Mouse (Mus musculus): ENCODE measurements around the gene Casp8. TPM values are rescaled to one million over a fixed set of nuclear protein-coding genes. Genes with fewer than 3 reads are reported as not detected.

Gene Casp8
- polyA plus RNA-seq, 1 experiment from 2014 or later = 10.4 TPM

- no peak overlapping the region for H3K4me2 ChIP-seq
- 28% methylated on average over 7 of the region's 7 CpGs for WGBS
- H3K9me3 ChIP-seq (ENCODE audit: control insufficient read depth, low read length) = no peaks in the 10 kb centered on the region
- H3K9ac ChIP-seq (ENCODE audit: low read length) = no peak overlapping the region
- H3K4me1 ChIP-seq (ENCODE audit: control insufficient read depth, insufficient read depth, low read length) = no peaks in the 10 kb centered on the region
- H3K4me3 ChIP-seq (ENCODE audit: low read depth, low read length) = no peak overlapping the region
- DNase-seq (ENCODE audit: low spot score, missing footprints) (peak; percentile 94), ATAC-seq (ENCODE audit: low FRiP score) (no peak)
- H3K36me3 ChIP-seq (ENCODE audit: control insufficient read depth, insufficient read depth, low read length) = no peaks in the 10 kb centered on the region
- H3K27me3 ChIP-seq (ENCODE audit: control insufficient read depth, insufficient read depth, low read length) = no peaks in the 10 kb centered on the region
- H3K27ac ChIP-seq (ENCODE audit: low read depth, low read length) = no peak overlapping the region
Observed at GRCm38 (mm10) chr1:58770111-58770720, 25.0 kb upstream of the Casp8 start.

GRCm38 (mm10) chr1:58772084-58772483 lies 23.1 kb upstream of the Casp8 start:
- H3K9ac ChIP-seq (ENCODE audit: low read length) = no peak overlapping the region
- no peaks in the 10 kb centered on the region for H3K27me3 ChIP-seq (ENCODE audit: control insufficient read depth, insufficient read depth, low read length)
- no peak overlapping the region for H3K4me2 ChIP-seq
- no peaks in the 10 kb centered on the region for H3K36me3 ChIP-seq (ENCODE audit: control insufficient read depth, insufficient read depth, low read length)
- H3K4me1 ChIP-seq (ENCODE audit: control insufficient read depth, insufficient read depth, low read length) = no peaks in the 10 kb centered on the region
- ATAC-seq (ENCODE audit: low FRiP score) (no peak), DNase-seq (ENCODE audit: low spot score, missing footprints) (no peak)
- no peak overlapping the region for H3K4me3 ChIP-seq (ENCODE audit: low read depth, low read length)
- H3K27ac ChIP-seq (ENCODE audit: low read depth, low read length) = no peak overlapping the region
- H3K9me3 ChIP-seq (ENCODE audit: control insufficient read depth, low read length) = no peaks in the 10 kb centered on the region
- WGBS = 79% methylated on average over 3 of the region's 3 CpGs

- H3K27ac ChIP-seq (ENCODE audit: low read depth, low read length) = no peak overlapping the region
- no peak for ATAC-seq (ENCODE audit: low FRiP score)
- no peak overlapping the region for H3K4me2 ChIP-seq
- no peaks in the 10 kb centered on the region for H3K9me3 ChIP-seq (ENCODE audit: control insufficient read depth, low read length)
- H3K27me3 ChIP-seq (ENCODE audit: control insufficient read depth, insufficient read depth, low read length) = no peaks in the 10 kb centered on the region
- H3K4me1 ChIP-seq (ENCODE audit: control insufficient read depth, insufficient read depth, low read length) = no peaks in the 10 kb centered on the region
- peak; percentile 70 for DNase-seq (ENCODE audit: low spot score, missing footprints)
- H3K36me3 ChIP-seq (ENCODE audit: control insufficient read depth, insufficient read depth, low read length) = no peaks in the 10 kb centered on the region
- H3K9ac ChIP-seq (ENCODE audit: low read length) = no peak overlapping the region
- no peak overlapping the region for H3K4me3 ChIP-seq (ENCODE audit: low read depth, low read length)
Observed at GRCm38 (mm10) chr1:58773280-58773679, 21.9 kb upstream of the Casp8 start.

GRCm38 (mm10) chr1:58773905-58774304 lies 21.3 kb upstream of the Casp8 start:
- DNase-seq (ENCODE audit: low spot score, missing footprints) (peak; percentile 61), ATAC-seq (ENCODE audit: low FRiP score) (no peak)
- 72% methylated on average over 2 of the region's 2 CpGs for WGBS
- Histone ChIP-seq H3K36me3 (ENCODE audit: control insufficient read depth, insufficient read depth, low read length) (no peaks in the 10 kb centered on the region), H3K4me1 (ENCODE audit: control insufficient read depth, insufficient read depth, low read length) (no peaks in the 10 kb centered on the region), H3K4me2 (no peak overlapping the region), H3K27me3 (ENCODE audit: control insufficient read depth, insufficient read depth, low read length) (no peaks in the 10 kb centered on the region), H3K9me3 (ENCODE audit: control insufficient read depth, low read length) (no peaks in the 10 kb centered on the region), H3K27ac (ENCODE audit: low read depth, low read length) (no peak overlapping the region), H3K9ac (ENCODE audit: low read length) (no peak overlapping the region), H3K4me3 (ENCODE audit: low read depth, low read length) (no peak overlapping the region)

- WGBS = 95% methylated on average over 5 of the region's 5 CpGs
Observed at GRCm38 (mm10) chr1:58775361-58775760, 19.8 kb upstream of the Casp8 start.

GRCm38 (mm10) chr1:58777583-58777982 lies 17.6 kb upstream of the Casp8 start:
- H3K9ac ChIP-seq (ENCODE audit: low read length) = no peak overlapping the region
- H3K36me3 ChIP-seq (ENCODE audit: control insufficient read depth, insufficient read depth, low read length) = no peaks in the 10 kb centered on the region
- DNase-seq (ENCODE audit: low spot score, missing footprints) = no peak
- no peaks in the 10 kb centered on the region for H3K27me3 ChIP-seq (ENCODE audit: control insufficient read depth, insufficient read depth, low read length)
- no peaks in the 10 kb centered on the region for H3K4me1 ChIP-seq (ENCODE audit: control insufficient read depth, insufficient read depth, low read length)
- WGBS = 95% methylated on average over 1 of the region's 1 CpGs
- H3K9me3 ChIP-seq (ENCODE audit: control insufficient read depth, low read length) = no peaks in the 10 kb centered on the region
- no peak overlapping the region for H3K27ac ChIP-seq (ENCODE audit: low read depth, low read length)
- ATAC-seq (ENCODE audit: low FRiP score) = no peak
- H3K4me3 ChIP-seq (ENCODE audit: low read depth, low read length) = no peak overlapping the region
- no peak overlapping the region for H3K4me2 ChIP-seq

More at GRCm38 (mm10) chr1:58775361-58775760, 19.8 kb upstream of the Casp8 start:
- Histone ChIP-seq H3K4me3 (ENCODE audit: low read depth, low read length) (no peak overlapping the region), H3K4me1 (ENCODE audit: control insufficient read depth, insufficient read depth, low read length) (no peaks in the 10 kb centered on the region), H3K9me3 (ENCODE audit: control insufficient read depth, low read length) (no peaks in the 10 kb centered on the region), H3K9ac (ENCODE audit: low read length) (no peak overlapping the region), H3K4me2 (no peak overlapping the region), H3K36me3 (ENCODE audit: control insufficient read depth, insufficient read depth, low read length) (no peaks in the 10 kb centered on the region), H3K27me3 (ENCODE audit: control insufficient read depth, insufficient read depth, low read length) (no peaks in the 10 kb centered on the region), H3K27ac (ENCODE audit: low read depth, low read length) (no peak overlapping the region)
- DNase-seq (ENCODE audit: low spot score, missing footprints) (no peak), ATAC-seq (ENCODE audit: low FRiP score) (no peak)

GRCm38 (mm10) chr1:58778226-58778625 lies 16.9 kb upstream of the Casp8 start:
- H3K9ac ChIP-seq (ENCODE audit: low read length) = no peak overlapping the region

GRCm38 (mm10) chr1:58786276-58786675 lies 8.9 kb upstream of the Casp8 start:
- no peaks in the 10 kb centered on the region for H3K4me1 ChIP-seq (ENCODE audit: control insufficient read depth, insufficient read depth, low read length)
- ATAC-seq (ENCODE audit: low FRiP score) = no peak
- H3K36me3 ChIP-seq (ENCODE audit: control insufficient read depth, insufficient read depth, low read length) = no peaks in the 10 kb centered on the region
- DNase-seq (ENCODE audit: low spot score, missing footprints) = peak; percentile 44
- no peak overlapping the region for H3K4me2 ChIP-seq
- H3K9ac ChIP-seq (ENCODE audit: low read length) = no peak overlapping the region
- H3K9me3 ChIP-seq (ENCODE audit: control insufficient read depth, low read length) = no peaks in the 10 kb centered on the region
- WGBS = 100% methylated on average over 2 of the region's 2 CpGs
- H3K27ac ChIP-seq (ENCODE audit: low read depth, low read length) = no peak overlapping the region
- no peak overlapping the region for H3K4me3 ChIP-seq (ENCODE audit: low read depth, low read length)
- no peaks in the 10 kb centered on the region for H3K27me3 ChIP-seq (ENCODE audit: control insufficient read depth, insufficient read depth, low read length)

More at GRCm38 (mm10) chr1:58778226-58778625, 16.9 kb upstream of the Casp8 start:
- no peak overlapping the region for H3K4me2 ChIP-seq
- no peak for ATAC-seq (ENCODE audit: low FRiP score)
- H3K27me3 ChIP-seq (ENCODE audit: control insufficient read depth, insufficient read depth, low read length) = no peaks in the 10 kb centered on the region
- 17% methylated on average over 1 of the region's 1 CpGs for WGBS
- H3K4me3 ChIP-seq (ENCODE audit: low read depth, low read length) = no peak overlapping the region
- no peak overlapping the region for H3K27ac ChIP-seq (ENCODE audit: low read depth, low read length)
- no peaks in the 10 kb centered on the region for H3K36me3 ChIP-seq (ENCODE audit: control insufficient read depth, insufficient read depth, low read length)
- no peaks in the 10 kb centered on the region for H3K4me1 ChIP-seq (ENCODE audit: control insufficient read depth, insufficient read depth, low read length)
- no peak for DNase-seq (ENCODE audit: low spot score, missing footprints)
- no peaks in the 10 kb centered on the region for H3K9me3 ChIP-seq (ENCODE audit: control insufficient read depth, low read length)

GRCm38 (mm10) chr1:58788410-58788809 lies 6.8 kb upstream of the Casp8 start:
- Histone ChIP-seq H3K9me3 (ENCODE audit: control insufficient read depth, low read length) (no peaks in the 10 kb centered on the region), H3K27ac (ENCODE audit: low read depth, low read length) (no peak overlapping the region), H3K9ac (ENCODE audit: low read length) (no peak overlapping the region), H3K4me3 (ENCODE audit: low read depth, low read length) (no peak overlapping the region), H3K4me1 (ENCODE audit: control insufficient read depth, insufficient read depth, low read length) (no peaks in the 10 kb centered on the region), H3K27me3 (ENCODE audit: control insufficient read depth, insufficient read depth, low read length) (no peaks in the 10 kb centered on the region), H3K36me3 (ENCODE audit: control insufficient read depth, insufficient read depth, low read length) (no peaks in the 10 kb centered on the region), H3K4me2 (no peak overlapping the region)
- no peak for DNase-seq (ENCODE audit: low spot score, missing footprints)
- 98% methylated on average over 4 of the region's 4 CpGs for WGBS
- no peak for ATAC-seq (ENCODE audit: low FRiP score)

Data from midbrain, embryonic 11.5 days (tissue).